Mouse (Mus musculus) midbrain, embryonic 14.5 days (tissue): Measurements from ENCODE around the gene Des. TPM values are rescaled to one million over a fixed set of nuclear protein-coding genes. Genes with fewer than 3 reads are reported as not detected.

Source experiments
- ATAC-seq: fragments of 200-750 bp; cut with Nextera tagmentation; 2 replicates; pipeline ENCODE4 v1.8.0; 2017; ENCODE audit warnings: moderate number of reproducible peaks, moderate library complexity; ENCODE audit not compliant: low FRiP score, low TSS enrichment
- DNase-seq: peaks from one replicate; pipeline ENCODE4 v3.0.0-alpha.2; 2015
- H3K27ac ChIP-seq: fragments of 300-500 bp; sonication (generic); replicated peaks from 2 replicates; pipeline ENCODE4 v1.5.1; 2014; ENCODE audit warnings: mild to moderate bottlenecking, low read depth, low read length, moderate library complexity
- H3K27me3 ChIP-seq: fragments of 300-500 bp; sonication (generic); 2 replicates; pipeline ENCODE4 v1.6.1; 2014; ENCODE audit warnings: low read length, control low read depth, mixed read lengths; ENCODE audit not compliant: control insufficient read depth, insufficient read depth
- H3K36me3 ChIP-seq: fragments of 300-500 bp; sonication (generic); 2 replicates; pipeline ENCODE4 v1.6.1; 2014; ENCODE audit warnings: low read length, control low read depth; ENCODE audit not compliant: control insufficient read depth, insufficient read depth
- H3K4me1 ChIP-seq: fragments of 300-500 bp; sonication (generic); 2 replicates; pipeline ENCODE4 v1.6.1; 2014; ENCODE audit warnings: mild to moderate bottlenecking, antibody characterized with exemption, low read length, control low read depth; ENCODE audit not compliant: control insufficient read depth, insufficient read depth
- H3K4me2 ChIP-seq: fragments of 300-500 bp; sonication (generic); 2 replicates; pipeline ENCODE4 v1.6.1; 2014; ENCODE audit warnings: mild to moderate bottlenecking, low read length, moderate library complexity
- H3K4me3 ChIP-seq: fragments of 300-500 bp; sonication (generic); replicated peaks from 2 replicates; pipeline ENCODE4 v1.5.1; 2014; ENCODE audit warnings: low read depth, low read length
- H3K9ac ChIP-seq: fragments of 300-500 bp; sonication (generic); replicated peaks from 2 replicates; pipeline ENCODE4 v1.6.1; 2014; ENCODE audit warnings: mild to moderate bottlenecking, low read length, moderate library complexity
- H3K9me3 ChIP-seq: fragments of 300-500 bp; sonication (generic); 2 replicates; pipeline ENCODE4 v1.6.1; 2016; ENCODE audit warnings: low read length, control low read depth, mixed read lengths; ENCODE audit not compliant: control insufficient read depth
- WGBS: fragments of 180-500 bp; shearing (Covaris S2); extraction: QIAGEN DNeasy Blood & Tissue Kit; methylation state at CpG from one replicate; pipeline ENCODE4 v1.1.7; 2014; 5-methylcytosine and 5-hydroxymethylcytosine counted together
- polyA plus RNA-seq: library from polyadenylated mRNA; unstranded; fragments of >200 nt; fragmentation: Nextera tagmentation; extraction: Ambion mirVana; gene quantifications from 2 replicates; pipeline ENCODE4 v1.2.1, GENCODE M21; 2014

The Des gene
- polyA plus RNA-seq, 1 experiment from 2014 or later, result 1.4 TPM

DNA sequence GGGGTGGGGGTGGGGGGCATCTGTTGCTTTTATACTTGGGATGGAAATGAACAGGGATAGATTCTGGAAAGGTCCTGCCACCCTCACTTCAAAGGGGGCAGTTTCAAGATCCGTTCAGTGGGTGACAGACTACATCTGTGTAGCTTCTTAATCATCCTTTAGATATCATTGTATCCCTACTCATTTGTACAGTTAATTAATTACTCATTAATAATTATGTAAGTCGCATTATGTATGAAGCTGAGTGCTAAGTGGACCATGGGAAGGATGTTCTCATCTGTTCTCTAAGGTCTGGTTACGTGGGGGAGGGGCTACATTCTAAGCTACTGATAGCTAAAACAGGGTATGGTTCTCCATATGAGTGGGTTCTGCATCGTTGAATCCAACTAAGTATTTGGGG, 41.4 kb upstream of the Des start:
- peaks cover 6% of the 10 kb centered on the region; the same call in 1 of the 2 replicates for H3K4me1 ChIP-seq
- ATAC-seq (no peak), DNase-seq (no peak)
- H3K9ac ChIP-seq, result no peak overlapping the region
- no peak overlapping the region for H3K27ac ChIP-seq
- WGBS, result 92% methylated on average over 4 of the region's 4 CpGs
- no peaks in the 10 kb centered on the region for H3K27me3 ChIP-seq
- H3K4me2 ChIP-seq, result no peak overlapping the region
- H3K36me3 ChIP-seq, result peaks cover 17% of the 10 kb centered on the region
- H3K9me3 ChIP-seq, result no peaks in the 10 kb centered on the region
- no peak overlapping the region for H3K4me3 ChIP-seq

DNA sequence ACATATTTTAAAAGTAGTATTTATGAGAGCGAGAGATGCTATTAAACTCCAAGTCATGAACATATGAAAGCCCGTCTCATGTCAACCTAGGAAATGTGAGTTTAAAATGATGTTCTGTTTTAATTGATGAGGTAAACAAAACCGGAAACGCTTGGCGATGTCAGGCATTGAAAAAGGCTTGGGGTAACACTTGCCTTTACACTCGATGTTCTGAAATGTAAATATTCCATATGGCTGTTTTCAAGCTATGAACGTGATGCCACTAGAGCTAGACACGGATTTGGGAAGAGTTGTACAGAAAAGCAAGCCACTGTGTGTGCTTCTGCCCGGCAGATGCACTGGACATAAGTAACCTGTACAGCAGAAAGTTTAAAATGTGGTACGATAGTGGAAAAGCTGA, 41.0 kb upstream of the Des start:
- no peak overlapping the region for H3K4me2 ChIP-seq
- no peak overlapping the region for H3K9ac ChIP-seq
- H3K9me3 ChIP-seq, result no peaks in the 10 kb centered on the region
- no peak overlapping the region for H3K4me3 ChIP-seq
- H3K27me3 ChIP-seq, result no peaks in the 10 kb centered on the region
- H3K36me3 ChIP-seq, result peaks cover 13% of the 10 kb centered on the region
- H3K4me1 ChIP-seq, result peaks cover 6% of the 10 kb centered on the region; the same call in 1 of the 2 replicates
- 95% methylated on average over 10 of the region's 10 CpGs for WGBS
- ATAC-seq (no peak), DNase-seq (no peak)
- no peak overlapping the region for H3K27ac ChIP-seq

DNA sequence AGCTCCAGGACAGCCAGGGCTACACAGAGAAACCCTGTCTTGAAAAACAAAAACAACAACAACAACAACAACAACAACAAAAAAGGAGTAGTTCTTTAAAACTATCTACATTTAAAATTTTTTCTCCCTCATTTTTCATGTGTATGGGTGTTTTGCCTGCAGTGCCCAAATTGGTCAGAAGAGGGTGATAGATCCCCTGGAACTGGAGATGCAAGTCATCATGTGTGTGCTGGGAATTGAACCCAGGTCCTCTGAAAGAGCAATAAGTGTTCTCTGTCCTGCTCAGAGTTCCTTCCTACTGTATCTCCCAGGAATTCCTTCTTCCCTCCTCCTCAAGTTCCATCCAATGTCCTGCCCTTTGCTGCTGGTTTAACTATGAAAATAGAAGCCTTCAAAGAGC, 32.7 kb upstream of the Des start:
- H3K4me3 ChIP-seq, result no peak overlapping the region

DNA sequence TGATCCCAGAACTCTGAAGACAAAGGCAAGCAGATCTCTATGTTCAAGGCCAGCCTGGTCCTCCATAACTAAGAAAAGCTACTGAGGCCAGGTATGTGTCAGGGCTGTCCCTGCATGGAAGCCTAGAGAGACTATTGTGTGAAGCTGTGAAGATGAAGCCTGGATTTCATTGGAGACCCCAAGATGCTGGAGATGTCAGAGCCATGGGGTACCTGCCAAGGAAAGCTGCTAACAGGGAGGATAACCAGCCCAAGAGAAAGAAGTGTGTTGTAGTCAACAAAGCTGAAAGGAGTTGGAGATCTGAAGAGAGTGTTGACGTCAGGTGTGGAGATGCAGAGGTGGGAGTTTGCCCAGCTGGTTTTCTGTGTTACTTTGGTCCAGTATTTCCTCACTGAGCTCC, 28.9 kb upstream of the Des start:
- Histone ChIP-seq H3K27ac (no peak overlapping the region), H3K36me3 (no peaks in the 10 kb centered on the region), H3K27me3 (no peaks in the 10 kb centered on the region), H3K4me3 (no peak overlapping the region), H3K9me3 (no peaks in the 10 kb centered on the region), H3K4me2 (no peak overlapping the region), H3K9ac (no peak overlapping the region), H3K4me1 (no peaks in the 10 kb centered on the region)
- 72% methylated on average over 1 of the region's 1 CpGs for WGBS
- no peak for DNase-seq
- ATAC-seq, result no peak

More for the DNA sequence above, 32.7 kb upstream of the Des start:
- Histone ChIP-seq H3K4me1 (no peaks in the 10 kb centered on the region), H3K27me3 (no peaks in the 10 kb centered on the region), H3K9ac (no peak overlapping the region), H3K4me2 (no peak overlapping the region), H3K36me3 (no peaks in the 10 kb centered on the region), H3K9me3 (no peaks in the 10 kb centered on the region), H3K27ac (no peak overlapping the region)
- DNase-seq (no peak), ATAC-seq (no peak)

GRCm38 (mm10) chr1:75336461-75336860, 23.7 kb upstream of the Des start:
- H3K4me1 ChIP-seq, result peaks cover 29% of the 10 kb centered on the region

GRCm38 (mm10) chr1:75337097-75337496, 23.0 kb upstream of the Des start:
- ATAC-seq (no peak), DNase-seq (no peak)
- H3K9ac ChIP-seq, result no peak overlapping the region
- peaks cover 31% of the 10 kb centered on the region for H3K4me1 ChIP-seq
- no peaks in the 10 kb centered on the region for H3K36me3 ChIP-seq
- no peak overlapping the region for H3K4me2 ChIP-seq
- no peaks in the 10 kb centered on the region for H3K27me3 ChIP-seq
- no peak overlapping the region for H3K27ac ChIP-seq
- 88% methylated on average over 9 of the region's 9 CpGs for WGBS
- H3K4me3 ChIP-seq, result no peak overlapping the region
- no peaks in the 10 kb centered on the region for H3K9me3 ChIP-seq

More at GRCm38 (mm10) chr1:75336461-75336860, 23.7 kb upstream of the Des start:
- WGBS, result 82% methylated on average over 3 of the region's 3 CpGs
- Histone ChIP-seq H3K36me3 (no peaks in the 10 kb centered on the region), H3K4me3 (no peak overlapping the region), H3K9ac (no peak overlapping the region), H3K4me2 (no peak overlapping the region), H3K27ac (no peak overlapping the region), H3K27me3 (no peaks in the 10 kb centered on the region), H3K9me3 (no peaks in the 10 kb centered on the region)
- DNase-seq (no peak), ATAC-seq (no peak)

GRCm38 (mm10) chr1:75338091-75338694, 21.9 kb upstream of the Des start:
- Histone ChIP-seq H3K27ac (peak overlapping the region; percentile 71), H3K4me2 (no peak overlapping the region), H3K27me3 (no peaks in the 10 kb centered on the region), H3K9ac (no peak overlapping the region; the same call in 1 of the 2 replicates), H3K36me3 (no peaks in the 10 kb centered on the region), H3K9me3 (no peaks in the 10 kb centered on the region), H3K4me1 (peaks cover 31% of the 10 kb centered on the region), H3K4me3 (no peak overlapping the region)
- WGBS, result 15% methylated on average over 11 of the region's 11 CpGs
- ATAC-seq (peak; percentile 44; the same call in 1 of the 2 replicates), DNase-seq (peak; percentile 71)

GRCm38 (mm10) chr1:75339337-75339736, 20.8 kb upstream of the Des start:
- ATAC-seq (no peak), DNase-seq (peak; percentile 65)
- no peak overlapping the region for H3K4me3 ChIP-seq
- WGBS, result 23% methylated on average over 9 of the region's 9 CpGs
- no peaks in the 10 kb centered on the region for H3K9me3 ChIP-seq
- H3K4me1 ChIP-seq, result peaks cover 36% of the 10 kb centered on the region
- peak overlapping the region; percentile 71 for H3K27ac ChIP-seq
- H3K36me3 ChIP-seq, result no peaks in the 10 kb centered on the region
- peak overlapping the region; percentile 20; the same call in 1 of the 2 replicates for H3K9ac ChIP-seq
- no peak overlapping the region for H3K4me2 ChIP-seq
- H3K27me3 ChIP-seq, result no peaks in the 10 kb centered on the region

DNA sequence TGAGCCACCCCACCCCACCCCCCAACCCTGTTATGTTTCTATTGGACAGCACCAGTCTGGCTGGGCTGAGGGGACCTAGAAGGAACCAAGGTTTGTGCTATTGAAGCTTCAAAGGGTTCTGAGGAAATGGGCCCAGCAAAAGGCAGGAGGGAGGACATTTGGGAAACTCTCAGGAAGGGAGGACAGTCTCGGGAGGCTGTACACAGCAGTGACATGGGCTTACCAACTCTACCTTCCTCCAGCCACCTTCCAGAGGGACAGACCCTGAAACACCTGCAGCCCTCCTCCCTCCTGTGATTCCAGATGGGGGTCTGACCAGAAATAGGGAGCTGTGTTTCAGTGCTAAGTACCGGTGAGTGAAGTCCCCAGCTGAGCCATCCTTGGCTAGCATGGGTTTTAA, 19.6 kb upstream of the Des start:
- 78% methylated on average over 2 of the region's 2 CpGs for WGBS
- H3K27me3 ChIP-seq, result no peaks in the 10 kb centered on the region
- no peak overlapping the region for H3K4me2 ChIP-seq
- no peak for ATAC-seq
- H3K9me3 ChIP-seq, result no peaks in the 10 kb centered on the region
- peaks cover 43% of the 10 kb centered on the region for H3K4me1 ChIP-seq
- no peak overlapping the region for H3K9ac ChIP-seq
- no peak for DNase-seq
- no peak overlapping the region for H3K4me3 ChIP-seq
- no peak overlapping the region for H3K27ac ChIP-seq
- H3K36me3 ChIP-seq, result no peaks in the 10 kb centered on the region
